Mouse (Mus musculus): ENCODE data around the gene Cpsf4l.
"Not testable (repeated sequence)": the region's sequence is repeated elsewhere in the genome, so short reads cannot be mapped to it uniquely, and the experiment has no call there.

Cpsf4l gene

GRCm38 (mm10) chr11:113666648-113667047 lies 43.2 kb downstream of the Cpsf4l start:
- in situ Hi-C loops (cut with MseI, MboI): no loop called here

GRCm38 (mm10) chr11:113666205-113666604 lies 43.6 kb downstream of the Cpsf4l start:
- in situ Hi-C loops (cut with MseI, MboI): no loop called here

- in situ Hi-C loops (cut with MseI, MboI): no loop called here
Observed at GRCm38 (mm10) chr11:113664279-113664678, 45.5 kb downstream of the Cpsf4l start.

- in situ Hi-C loops (cut with MseI, MboI): no loop called here
Observed at GRCm38 (mm10) chr11:113661835-113662351, 47.9 kb downstream of the Cpsf4l start.

- in situ Hi-C loops (cut with MseI, MboI): no loop called here
Observed at GRCm38 (mm10) chr11:113660940-113661339, 48.9 kb downstream of the Cpsf4l start.

- in situ Hi-C loops (cut with MseI, MboI): not testable (repeated sequence)
Observed at GRCm38 (mm10) chr11:113660213-113660612, 49.6 kb downstream of the Cpsf4l start.

- in situ Hi-C loops (cut with MseI, MboI): no loop called here
Observed at GRCm38 (mm10) chr11:113658763-113659162, 51.1 kb downstream of the Cpsf4l start.

GRCm38 (mm10) chr11:113658319-113658718 lies 51.5 kb downstream of the Cpsf4l start:
- in situ Hi-C loops (cut with MseI, MboI): no loop called here

GRCm38 (mm10) chr11:113657221-113657620 lies 52.6 kb downstream of the Cpsf4l start:
- in situ Hi-C loops (cut with MseI, MboI): no loop called here

GRCm38 (mm10) chr11:113656511-113656932 lies 53.3 kb downstream of the Cpsf4l start:
- in situ Hi-C loops (cut with MseI, MboI): no loop called here

GRCm38 (mm10) chr11:113654561-113655270 lies 55.1 kb downstream of the Cpsf4l start:
- in situ Hi-C loops (cut with MseI, MboI): no loop called here

- in situ Hi-C loops (cut with MseI, MboI): no loop called here
Observed at GRCm38 (mm10) chr11:113654105-113654504, 55.7 kb downstream of the Cpsf4l start.

GRCm38 (mm10) chr11:113652516-113652915 lies 57.3 kb downstream of the Cpsf4l start:
- in situ Hi-C loops (cut with MseI, MboI): no loop called here

- in situ Hi-C loops (cut with MseI, MboI): no loop called here
Observed at GRCm38 (mm10) chr11:113651907-113652273, 57.9 kb downstream of the Cpsf4l start.

- in situ Hi-C loops (cut with MseI, MboI): no loop called here
Observed at GRCm38 (mm10) chr11:113651206-113651906, 58.5 kb downstream of the Cpsf4l start.

- in situ Hi-C loops (cut with MseI, MboI): no loop called here
Observed at GRCm38 (mm10) chr11:113649353-113650210, 60.2 kb downstream of the Cpsf4l start, which contains the start of gene Slc39a11. Slc39a11 (minus strand) TSS chr11:113650079.

- in situ Hi-C loops (cut with MseI, MboI): no loop called here
Observed at GRCm38 (mm10) chr11:113648690-113649352, 61.0 kb downstream of the Cpsf4l start, which contains the start of gene Cog1. Cog1 (plus strand) TSS chr11:113649169.
